Mouse (Mus musculus): ENCODE measurements around the gene Acnat1. TPM values are rescaled to one million over a fixed set of nuclear protein-coding genes. Genes with fewer than 3 reads are reported as not detected.
"Not testable (repeated sequence)": the region's sequence is repeated elsewhere in the genome, so short reads cannot be mapped to it uniquely, and the experiment has no call there.

Acnat1 gene
- total RNA-seq, 2 experiments from 2014 or later, result 0.95 to 1.1 TPM

- DNase-seq, result no peak
These were observed 17.5 kb downstream of the Acnat1 start for GRCm38 (mm10) chr4:49456171-49456570.

GRCm38 (mm10) chr4:49451848-49452551 lies 21.7 kb downstream of the Acnat1 start:
- no peak for DNase-seq

DNA sequence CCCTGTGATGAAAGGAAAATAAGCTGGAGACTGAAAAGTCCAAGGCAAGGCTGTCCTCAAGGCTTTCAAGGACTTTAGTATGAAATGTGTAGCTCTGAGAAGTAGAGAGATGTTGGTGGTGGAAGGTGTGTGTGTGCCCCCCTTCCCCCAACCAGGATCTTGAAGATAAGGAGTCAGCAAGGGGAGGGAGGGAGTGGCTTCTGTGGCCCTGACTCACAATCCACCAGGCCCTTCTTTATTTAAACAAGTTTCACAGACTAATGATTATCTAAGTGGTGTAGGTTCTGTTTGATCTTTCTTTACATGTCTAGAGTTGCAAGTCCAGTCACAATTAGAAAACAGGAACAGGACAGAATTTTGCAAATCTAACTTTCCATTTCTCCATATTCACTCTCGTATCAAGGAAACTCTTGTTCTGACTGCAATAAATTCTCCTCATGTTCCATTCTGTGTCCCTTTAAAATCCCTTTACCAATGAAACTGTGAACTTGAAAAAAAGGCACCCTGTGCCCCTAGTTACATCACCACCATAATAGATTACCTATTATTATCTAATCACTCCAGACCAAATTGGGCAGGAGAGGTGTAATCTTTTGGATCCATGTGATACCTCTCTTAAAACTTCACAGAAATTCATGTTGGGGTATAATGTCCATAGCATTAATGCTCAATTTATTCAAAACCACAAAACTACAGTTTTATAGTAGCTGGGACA lies 22.4 kb downstream of the Acnat1 start:
- not testable (repeated sequence) for DNase-seq

DNA sequence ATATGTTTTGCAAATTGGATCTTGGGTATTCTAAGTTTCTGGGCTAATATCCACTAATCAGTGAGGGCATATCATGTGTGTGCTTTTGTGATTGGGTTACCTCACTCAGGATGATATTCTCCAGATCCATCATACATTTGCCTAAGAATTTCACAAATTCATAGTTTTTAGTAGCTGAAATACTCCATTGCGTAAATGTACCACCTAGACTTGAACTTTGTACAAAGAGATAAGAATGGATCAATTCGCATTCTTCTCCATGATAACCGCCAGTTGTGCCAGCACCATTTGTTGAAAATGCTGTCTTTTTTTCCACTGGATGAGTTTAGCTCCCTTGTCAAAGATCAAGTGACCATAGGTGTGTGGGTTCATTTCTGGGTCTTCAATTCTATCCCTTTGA lies 36.7 kb downstream of the Acnat1 start:
- not testable (repeated sequence) for DNase-seq

DNA sequence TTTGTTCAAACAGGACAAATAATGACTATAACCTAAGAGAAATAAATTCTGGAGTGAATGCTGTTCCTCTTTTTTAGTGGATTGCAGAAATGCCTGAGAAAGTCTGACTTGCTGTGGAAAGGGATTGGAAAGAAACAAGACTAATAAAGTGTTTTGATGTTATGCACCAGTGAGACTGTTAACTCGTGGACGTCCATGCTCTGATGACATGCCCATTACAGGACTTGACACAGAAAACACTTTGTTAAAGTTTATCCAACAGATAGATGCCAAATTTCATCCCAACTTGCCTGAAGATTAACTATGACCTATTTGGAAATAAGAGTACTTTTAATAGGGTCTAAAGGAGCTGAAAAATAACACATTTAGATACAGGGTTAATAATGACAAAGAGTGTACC lies 63.6 kb downstream of the Acnat1 start:
- DNase-seq, result not testable (repeated sequence)

DNA sequence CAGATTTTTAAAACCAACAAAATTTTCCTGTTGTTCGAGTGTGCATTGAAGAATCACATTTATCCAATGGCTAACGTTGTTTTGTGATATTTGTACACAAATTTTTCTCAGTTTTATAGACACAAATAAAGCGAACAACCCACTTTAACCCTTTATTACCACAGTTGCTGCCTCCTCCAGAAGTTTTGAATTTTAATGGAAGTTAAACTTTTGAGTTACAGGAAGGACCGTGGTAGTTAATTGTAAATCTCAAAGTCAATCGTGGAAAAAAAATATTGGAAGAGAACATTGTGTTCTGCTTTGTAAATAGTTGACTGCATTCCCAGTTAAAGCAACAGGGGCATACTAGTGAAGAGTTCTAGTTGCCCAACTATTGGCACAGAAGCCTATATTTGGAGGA lies 65.8 kb downstream of the Acnat1 start, which contains the start of gene Acnat2:
TSS of gene Acnat2 (minus strand) at position 195 of the 400 bp plus-strand sequence.
- DNase-seq, result not testable (repeated sequence)

Other genes with a start within 250 kb of the Acnat1 start
- gene Acnat2, start 65.8 kb downstream of the Acnat1 start, total RNA-seq (2021), result not detected
- gene Baat, start 32.6 kb upstream of the Acnat1 start, total RNA-seq (2021), result under 1 TPM; 0.13 to 0.26 TPM
- 10 to 100 TPM; 47.3 to 48.7 TPM for gene Mrpl50, start 47.2 kb upstream of the Acnat1 start, total RNA-seq (2021)
- 1 to 10 TPM; 5.9 to 6.5 TPM for gene Zfp189, start 47.3 kb upstream of the Acnat1 start, total RNA-seq (2021)
- under 1 TPM in 1 of 2 experiments, not detected in 1; 0.63 TPM for gene Aldob, start 75.6 kb upstream of the Acnat1 start, total RNA-seq (2021)
- gene Tmem246, start 124.0 kb upstream of the Acnat1 start, total RNA-seq (2021), result 1 to 10 TPM; 8.2 to 9.4 TPM
- gene Rnf20, start 158.1 kb upstream of the Acnat1 start, total RNA-seq (2021), result 10 to 100 TPM; 53.7 to 54.4 TPM
- not detected for gene Ppp3r2, start 208.1 kb upstream of the Acnat1 start, total RNA-seq (2021)